ENCODE assay signal across 9 mouse cellular contexts in the genomic region with DNA sequence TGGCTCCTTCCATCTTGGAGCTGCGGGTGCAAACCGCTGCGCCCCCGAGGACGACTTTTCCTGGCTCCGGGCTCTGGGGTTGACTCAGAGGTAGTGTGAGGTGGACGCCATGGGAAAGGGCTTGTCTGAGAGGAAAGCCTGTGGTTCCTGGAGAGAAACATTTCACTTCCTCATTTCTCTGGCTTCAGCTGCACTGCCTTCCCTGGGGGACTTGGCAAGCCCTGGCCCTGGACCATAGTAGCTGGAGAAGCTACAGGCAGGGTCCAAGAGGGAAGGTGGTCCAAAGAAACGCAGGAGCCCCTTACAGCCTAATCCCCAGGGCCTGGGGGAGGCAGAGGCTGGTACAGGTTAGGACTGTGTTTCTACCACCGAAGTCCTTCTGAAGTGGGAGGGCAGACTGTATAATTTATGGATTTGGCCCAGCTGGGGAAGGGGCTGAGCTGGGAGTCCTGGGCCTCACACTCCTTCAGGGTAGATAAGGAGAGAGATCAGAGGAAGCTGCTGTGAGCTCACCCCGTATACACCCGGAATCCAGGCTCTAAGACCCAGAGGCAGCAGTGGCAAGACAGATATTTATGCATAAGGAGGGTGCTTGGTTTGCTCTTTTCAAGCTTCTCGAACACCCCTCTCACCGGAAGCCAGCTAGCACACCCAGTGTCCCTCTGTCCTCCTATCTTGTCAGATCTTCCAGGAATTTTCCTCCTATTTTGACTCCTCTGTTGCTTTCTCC. TPM values are rescaled to one million over a fixed set of nuclear protein-coding genes. Genes with fewer than 3 reads are reported as not detected.
DNase-seq lines count a peak whose midpoint lies in the region; ATAC-seq and TF ChIP-seq lines count a peak whose summit lies in the region.
"Had no signal": no experiment of that assay in that cellular context is flagged by ENCODE, and none has a peak within 500 bp of the region (broad histone marks: within the 10 kb centered on the region; RNA-seq: fewer than 3 reads in every experiment).

No protein-coding gene starts in this region.

- peak; percentile 50 for DNase-seq in kidney, adult 2 months
- no peak for DNase-seq in kidney, adult 8-10 months
- DNase-seq in heart, adult 2 months = peak; percentile 52 to 62
- peak; percentile 78 for DNase-seq in liver
- no peak for DNase-seq in urinary bladder, postnatal 10 days (ENCODE audit: low spot score)
- DNase-seq in midbrain, embryonic 14.5 days = no peak

- peak overlapping the region; percentile 53 for H3K27ac ChIP-seq in kidney, adult 2 months (ENCODE audit: insufficient read depth, low read depth, low read length)
- H3K27ac ChIP-seq in heart, adult 2 months = peak overlapping the region; percentile 83
- H3K27ac ChIP-seq in midbrain, embryonic 14.5 days (replicated peaks; ENCODE audit: low read depth, low read length) = no peak overlapping the region
- no peak overlapping the region for H3K27ac ChIP-seq in midbrain, embryonic 13.5 days

- H3K36me3 ChIP-seq in kidney, adult 2 months (ENCODE audit: control insufficient read depth, insufficient read depth, low read length) = no peaks in the 10 kb centered on the region
- 0 out of 2 replicates have a peak, but pooled peaks cover 2% of the 10 kb centered on the region for H3K36me3 ChIP-seq in heart, adult 2 months (ENCODE audit: control insufficient read depth, insufficient read depth, low read length)
- H3K36me3 ChIP-seq in midbrain, embryonic 14.5 days (ENCODE audit: control insufficient read depth, insufficient read depth, low read length) = no peaks in the 10 kb centered on the region
- H3K36me3 ChIP-seq in midbrain, embryonic 13.5 days = no peaks in the 10 kb centered on the region

- H3K9me3 ChIP-seq in midbrain, embryonic 14.5 days (ENCODE audit: control insufficient read depth, low read length) = no peaks in the 10 kb centered on the region
- H3K9me3 ChIP-seq in midbrain, embryonic 13.5 days = no peaks in the 10 kb centered on the region

- H3K9ac ChIP-seq in heart, adult 2 months (ENCODE audit: low read depth, low read length) = 0 out of 2 replicates have a peak overlapping the region, but pooled peaks have one; percentile 13
- no peak overlapping the region for H3K9ac ChIP-seq in midbrain, embryonic 14.5 days (replicated peaks; ENCODE audit: low read length)
- H3K9ac ChIP-seq in midbrain, embryonic 13.5 days (replicated peaks) = no peak overlapping the region

- TF ChIP-seq EP300 in heart, adult 2 months (IDR thresholded peaks at IDR 0.05; ENCODE audit: insufficient read depth, low read depth, low read length) = 0 out of 2 replicates have a peak, but pooled peaks have one; percentile 63

- ATAC-seq in neutrophil, adult 5-6 weeks (ENCODE audit: extremely low read depth, insufficient number of reproducible peaks, low FRiP score, poor library complexity, severe bottlenecking) = 0 out of 2 replicates have a peak, but pooled peaks have one; percentile 6
- ATAC-seq in midbrain, embryonic 14.5 days (ENCODE audit: low FRiP score, low TSS enrichment) = no peak
- ATAC-seq in midbrain, embryonic 13.5 days = no peak
- ATAC-seq: forebrain, embryonic 14.5 days had no signal

- no peak for TF ChIP-seq CTCF in kidney, adult 2 months (conservative IDR thresholded peaks at IDR 0.05; ENCODE audit: insufficient read depth, insufficient read length, low read depth, low read length)
- no peak for TF ChIP-seq CTCF in heart, adult 2 months (IDR thresholded peaks at IDR 0.05)

- no peak overlapping the region for H3K4me3 ChIP-seq in kidney, adult 2 months (ENCODE audit: insufficient read depth, low read depth, low read length)
- H3K4me3 ChIP-seq in heart, adult 2 months = no peak overlapping the region
- H3K4me3 ChIP-seq in midbrain, embryonic 14.5 days (replicated peaks; ENCODE audit: low read depth, low read length) = no peak overlapping the region
- H3K4me3 ChIP-seq in midbrain, embryonic 13.5 days (replicated peaks) = no peak overlapping the region

- no peak for TF ChIP-seq POLR2A in kidney, adult 2 months (IDR thresholded peaks at IDR 0.05; ENCODE audit: low read depth, low read length)
- no peak for TF ChIP-seq POLR2A in heart, adult 2 months (IDR thresholded peaks at IDR 0.05; ENCODE audit: insufficient read depth, low read depth, low read length)

- WGBS in kidney, adult 2 months = 51% methylated on average over 13 of the region's 13 CpGs
- 24% methylated on average over 13 of the region's 13 CpGs for WGBS in heart, adult 2 months
- WGBS in midbrain, embryonic 14.5 days = 80% methylated on average over 13 of the region's 13 CpGs
- WGBS in midbrain, embryonic 13.5 days = 83% methylated on average over 13 of the region's 13 CpGs

- intact Hi-C loops in heart, adult 2 months (cut with DNase I) = no loop called here

- H3K4me2 ChIP-seq in midbrain, embryonic 14.5 days (ENCODE audit: low read length) = no peak overlapping the region
- no peak overlapping the region for H3K4me2 ChIP-seq in midbrain, embryonic 13.5 days (replicated peaks)

- 0 out of 2 replicates have a peak, but pooled peaks cover 2% of the 10 kb centered on the region for H3K4me1 ChIP-seq in kidney, adult 2 months (ENCODE audit: control insufficient read depth, insufficient read depth, low read length)
- H3K4me1 ChIP-seq in heart, adult 2 months (ENCODE audit: control insufficient read depth, insufficient read depth, low read length) = peaks cover 19% of the 10 kb centered on the region
- no peaks in the 10 kb centered on the region for H3K4me1 ChIP-seq in midbrain, embryonic 14.5 days (ENCODE audit: control insufficient read depth, insufficient read depth, low read length)
- H3K4me1 ChIP-seq in midbrain, embryonic 13.5 days (replicated peaks) = no peaks in the 10 kb centered on the region

- H3K27me3 ChIP-seq in kidney, adult 2 months (replicated peaks; ENCODE audit: control insufficient read depth, insufficient read depth, low read length) = no peaks in the 10 kb centered on the region
- H3K27me3 ChIP-seq in heart, adult 2 months (ENCODE audit: control insufficient read depth, insufficient read depth, low read length) = no peaks in the 10 kb centered on the region
- H3K27me3 ChIP-seq in midbrain, embryonic 14.5 days (ENCODE audit: control insufficient read depth, insufficient read depth, low read length) = no peaks in the 10 kb centered on the region
- H3K27me3 ChIP-seq in midbrain, embryonic 13.5 days = no peaks in the 10 kb centered on the region

- H3K79me2 ChIP-seq in heart, adult 2 months (replicated peaks; ENCODE audit: control insufficient read depth, insufficient read depth, low read length) = no peaks in the 10 kb centered on the region

RNA-seq across cellular contexts. Expression of a gene that starts 50.0 kb away (rescaled TPM):
- polyA plus RNA-seq in kidney, adult 2 months (2012; rRNA removed) = 137 and 149 TPM in 2 replicates
- total RNA-seq in heart, adult 2 months (2021) = 10 to 100 TPM; 71.6 to 90.9 TPM
- polyA plus RNA-seq in heart, adult 2 months (2012; rRNA removed) = 53.8 and 99.2 TPM in 2 replicates
- 0.23 TPM in 1 of 2 replicates, not detected in the other for total RNA-seq in neutrophil, adult 5-6 weeks (2017)
- polyA plus RNA-seq in midbrain, embryonic 14.5 days (2014; fragmentation: Nextera tagmentation; extraction: Ambion mirVana) = 6.7 and 10.3 TPM in 2 replicates
- polyA plus RNA-seq in midbrain, embryonic 13.5 days (2015; fragmentation: Nextera tagmentation; extraction: Ambion mirVana) = 12.3 and 14.1 TPM in 2 replicates

Comparison
In these comparisons a context has a peak if more than half of its experiments do, and no peak if none do; other contexts are left out.
1. DNase-seq: peak in kidney, adult 2 months (single experiment), heart, adult 2 months (2 of 2) and liver (single experiment); none in kidney, adult 8-10 months (0 of 2), urinary bladder, postnatal 10 days (single experiment) and midbrain, embryonic 14.5 days (single experiment).
2. H3K27ac ChIP-seq: peak in kidney, adult 2 months (single experiment) and heart, adult 2 months (single experiment); none in midbrain, embryonic 14.5 days (single experiment) and midbrain, embryonic 13.5 days (single experiment).